Comparison of ENCODE assay signal across 13 mouse cellular contexts in the genomic region with DNA sequence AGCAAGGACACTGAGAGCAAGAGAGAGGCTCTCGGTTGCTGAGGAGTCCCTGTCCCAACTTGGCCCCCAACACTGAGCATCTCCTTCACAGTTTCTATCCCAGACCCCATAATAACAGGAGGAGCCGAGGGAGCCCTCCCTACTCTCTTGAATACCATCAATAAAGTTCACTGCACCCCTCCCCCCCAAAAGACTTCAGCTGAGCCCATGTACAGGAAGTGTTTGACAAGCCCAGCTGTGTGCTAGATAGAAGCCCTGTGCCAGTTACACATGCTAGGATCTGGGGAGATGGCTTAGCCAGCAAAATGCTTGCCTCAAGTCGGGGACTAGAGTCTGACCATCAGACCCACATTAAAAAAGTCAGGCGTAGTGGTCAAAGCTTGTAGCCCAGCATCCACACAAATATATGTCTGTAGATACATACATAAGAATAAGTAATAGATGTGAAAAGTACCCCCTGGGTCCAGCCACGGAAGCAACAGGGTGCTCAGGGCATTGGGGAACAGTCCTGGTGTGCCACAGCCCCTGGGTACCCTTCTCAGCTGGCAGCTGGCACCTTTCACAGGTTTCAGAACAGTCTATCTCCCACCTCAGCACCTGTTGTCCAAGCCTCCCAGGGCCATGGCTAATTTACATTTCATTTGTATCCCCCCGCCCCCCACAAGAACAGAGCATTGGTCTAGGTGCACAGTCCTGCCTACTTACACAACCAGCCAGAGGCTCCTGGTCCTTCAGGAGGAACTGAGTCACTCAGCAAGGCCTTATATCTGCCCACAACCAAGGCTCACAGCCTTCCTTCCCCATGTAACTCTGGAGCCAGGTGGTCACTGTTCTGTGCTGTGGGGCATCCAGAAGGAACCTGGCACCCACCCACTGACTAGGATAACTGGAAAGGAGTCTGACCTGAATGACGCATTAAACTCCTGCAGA. TPM values are rescaled to one million over a fixed set of nuclear protein-coding genes. Genes with fewer than 3 reads are reported as not detected.
"Had no signal": no experiment of that assay in that cellular context is flagged by ENCODE, and none has a peak within 500 bp of the region (broad histone marks: within the 10 kb centered on the region; RNA-seq: fewer than 3 reads in every experiment).

No protein-coding gene starts in this region.

- H3K4me2 ChIP-seq: limb, embryonic 15.5 days; liver, embryonic 13.5 days; lung, embryonic 15.5 days; midbrain, embryonic 15.5 days; neural tube, embryonic 12.5 days had no signal

- DNase-seq: kidney, adult 8-10 months; kidney, postnatal 25 days; layer of hippocampus, adult 9-11 months; layer of hippocampus, postnatal 36 days; liver, embryonic 13.5 days; liver, postnatal 0 days; lung, postnatal 14 days had no signal

- H3K9me3 ChIP-seq: limb, embryonic 15.5 days; liver, embryonic 13.5 days; lung, embryonic 15.5 days; midbrain, embryonic 15.5 days; neural tube, embryonic 12.5 days had no signal

- H3K27ac ChIP-seq: limb, embryonic 15.5 days; liver, embryonic 13.5 days; lung, embryonic 15.5 days; macrophage; midbrain, embryonic 15.5 days; neural tube, embryonic 12.5 days had no signal

- H3K27me3 ChIP-seq: limb, embryonic 15.5 days; midbrain, embryonic 15.5 days had no signal

- H3K4me3 ChIP-seq: limb, embryonic 15.5 days; liver, embryonic 13.5 days; lung, embryonic 15.5 days; midbrain, embryonic 15.5 days; neural tube, embryonic 12.5 days had no signal

- ATAC-seq: intestine, embryonic 16.5 days; liver, postnatal 0 days; midbrain, embryonic 15.5 days had no signal

- H3K9ac ChIP-seq: limb, embryonic 15.5 days; liver, embryonic 13.5 days; liver, postnatal 0 days; lung, embryonic 15.5 days; midbrain, embryonic 15.5 days; neural tube, embryonic 12.5 days had no signal

RNA-seq across cellular contexts. Expression of gene Mef2b, which starts 8.4 kb away (rescaled TPM):
- polyA plus RNA-seq: macrophage had no signal
